Mouse (Mus musculus) embryonic facial prominence, embryonic 14.5 days (tissue): ENCODE results near the gene Ppp1r9b. TPM values are rescaled to one million over a fixed set of nuclear protein-coding genes. Genes with fewer than 3 reads are reported as not detected.
"Not testable (repeated sequence)": the region's sequence is repeated elsewhere in the genome, so short reads cannot be mapped to it uniquely, and the experiment has no call there.

ENCODE experiments used
- ATAC-seq: fragments of 200-750 bp; cut with Nextera tagmentation; 2 replicates; pipeline ENCODE4 v1.8.0; 2017; ENCODE audit warnings: low read depth, moderate number of reproducible peaks, moderate TSS enrichment
- DNase-seq: peaks from one replicate; pipeline ENCODE4 v3.0.0-alpha.2; 2015; ENCODE audit warnings: low spot score
- H3K27ac ChIP-seq: fragments of 300-500 bp; sonication (generic); replicated peaks from 2 replicates; pipeline ENCODE4 v1.5.1; 2014; ENCODE audit warnings: low read depth, mild to moderate bottlenecking, low read length, moderate library complexity
- H3K27me3 ChIP-seq: fragments of 300-500 bp; sonication (generic); replicated peaks from 2 replicates; pipeline ENCODE4 v1.6.1; 2014; ENCODE audit warnings: low read length; ENCODE audit not compliant: control insufficient read depth, insufficient read depth
- H3K36me3 ChIP-seq: fragments of 300-500 bp; sonication (generic); 2 replicates; pipeline ENCODE4 v1.6.1; 2014; ENCODE audit warnings: low read length, mixed read lengths; ENCODE audit not compliant: control insufficient read depth, insufficient read depth
- H3K4me1 ChIP-seq: fragments of 300-500 bp; sonication (generic); 2 replicates; pipeline ENCODE4 v1.6.1; 2014; ENCODE audit warnings: antibody characterized with exemption, low read length; ENCODE audit not compliant: control insufficient read depth, insufficient read depth
- H3K4me2 ChIP-seq: fragments of 300-500 bp; sonication (generic); 2 replicates; pipeline ENCODE4 v1.6.1; 2014; ENCODE audit warnings: low read depth, mild to moderate bottlenecking, low read length, moderate library complexity, mixed read lengths
- H3K4me3 ChIP-seq: fragments of 300-500 bp; sonication (generic); 2 replicates; pipeline ENCODE4 v1.5.1; 2014; ENCODE audit warnings: low read depth, mild to moderate bottlenecking, low read length
- H3K9ac ChIP-seq: fragments of 300-500 bp; sonication (generic); 2 replicates; pipeline ENCODE4 v1.6.1; 2014; ENCODE audit warnings: low read depth, mild to moderate bottlenecking, low read length, moderate library complexity, mixed read lengths
- H3K9me3 ChIP-seq: fragments of 300-500 bp; sonication (generic); 2 replicates; pipeline ENCODE4 v1.6.1; 2016; ENCODE audit warnings: low read length; ENCODE audit not compliant: control insufficient read depth
- WGBS: fragments of 180-500 bp; shearing (Covaris S2); extraction: QIAGEN DNeasy Blood & Tissue Kit; methylation state at CpG from one replicate; pipeline ENCODE4 v1.1.7; 2014; 5-methylcytosine and 5-hydroxymethylcytosine counted together
- polyA plus RNA-seq: library from polyadenylated mRNA; unstranded; fragments of >200 nt; fragmentation: Nextera tagmentation; extraction: Ambion mirVana; gene quantifications from 2 replicates; pipeline ENCODE4 v1.2.1, GENCODE M21; 2014

Gene Ppp1r9b
- polyA plus RNA-seq, 1 experiment from 2014 or later = 16.0 TPM

DNA sequence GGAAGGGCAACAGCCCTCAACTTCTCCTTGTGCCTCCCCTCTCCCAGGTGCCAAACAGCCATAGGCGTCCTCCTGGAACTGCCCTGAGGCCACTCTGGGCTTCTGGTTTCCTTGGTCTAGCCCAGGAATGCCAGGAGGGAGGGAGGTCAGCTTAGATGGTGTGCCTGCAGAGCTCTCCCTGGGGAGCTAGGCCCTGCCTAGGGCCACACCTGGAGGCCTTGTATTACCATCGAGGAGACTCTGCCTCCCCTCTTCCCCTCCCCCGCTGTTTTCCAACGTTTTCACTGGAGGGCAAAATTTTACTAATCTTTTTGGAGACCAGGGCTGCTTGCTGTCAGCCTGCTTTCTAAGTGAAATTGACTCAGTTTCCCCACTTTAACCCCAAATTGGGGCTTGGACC, 15.2 kb downstream of the Ppp1r9b start:
- DNase-seq (no peak), ATAC-seq (no peak)
- Histone ChIP-seq H3K4me1 (peaks cover 25% of the 10 kb centered on the region), H3K9me3 (no peaks in the 10 kb centered on the region), H3K27ac (peak overlapping the region; percentile 77), H3K36me3 (peaks cover 48% of the 10 kb centered on the region), H3K27me3 (no peaks in the 10 kb centered on the region), H3K4me3 (peak overlapping the region; percentile 35), H3K9ac (0 out of 2 replicates have a peak overlapping the region, but pooled peaks have one; percentile 60), H3K4me2 (peak overlapping the region; percentile 82)
- WGBS = 0% methylated on average over 1 of the region's 4 CpGs

DNA sequence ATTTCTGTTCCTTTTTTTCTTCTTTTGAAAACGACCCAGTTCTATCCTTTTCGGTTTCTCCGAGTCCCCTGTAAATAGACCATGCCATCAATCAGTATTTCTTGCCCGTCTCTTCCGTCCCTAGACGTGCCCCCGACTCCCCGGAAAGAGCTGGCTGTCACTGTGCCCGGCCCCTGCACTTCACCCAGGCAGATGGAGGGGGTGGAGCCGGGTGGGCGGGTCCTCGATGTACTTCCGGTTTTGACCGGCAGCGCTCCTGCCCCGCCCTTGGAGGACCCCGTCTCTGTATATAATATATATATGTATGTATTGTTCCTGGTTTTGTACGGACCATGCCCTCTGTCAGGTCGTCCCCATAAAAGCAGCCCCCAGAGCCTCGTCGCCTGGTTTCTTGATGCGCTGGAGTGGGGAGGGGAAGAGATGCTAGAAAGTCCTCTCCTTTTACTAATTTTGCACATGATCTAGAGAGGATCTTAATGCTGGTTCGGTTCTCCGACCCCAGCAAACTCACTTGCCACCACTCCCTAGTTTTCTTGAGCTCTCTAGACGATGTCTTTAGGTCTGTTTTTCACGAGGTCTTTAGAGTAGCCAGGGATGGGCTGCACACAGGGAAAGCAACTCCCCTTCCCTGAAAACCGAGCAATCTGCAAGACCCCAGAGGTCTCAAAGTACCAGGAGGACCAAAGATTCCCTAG, 15.8 kb downstream of the Ppp1r9b start:
- Histone ChIP-seq H3K27me3 (no peaks in the 10 kb centered on the region), H3K4me3 (peak overlapping the region; percentile 35), H3K27ac (peak overlapping the region; percentile 77), H3K4me2 (peak overlapping the region; percentile 82), H3K9ac (peak overlapping the region; percentile 60), H3K4me1 (peaks cover 29% of the 10 kb centered on the region), H3K36me3 (peaks cover 42% of the 10 kb centered on the region), H3K9me3 (no peaks in the 10 kb centered on the region)
- DNase-seq = peak; percentile 91
- peak; percentile 41 for ATAC-seq
- 1% methylated on average over 27 of the region's 27 CpGs for whole genome bisulfite sequencing

DNA sequence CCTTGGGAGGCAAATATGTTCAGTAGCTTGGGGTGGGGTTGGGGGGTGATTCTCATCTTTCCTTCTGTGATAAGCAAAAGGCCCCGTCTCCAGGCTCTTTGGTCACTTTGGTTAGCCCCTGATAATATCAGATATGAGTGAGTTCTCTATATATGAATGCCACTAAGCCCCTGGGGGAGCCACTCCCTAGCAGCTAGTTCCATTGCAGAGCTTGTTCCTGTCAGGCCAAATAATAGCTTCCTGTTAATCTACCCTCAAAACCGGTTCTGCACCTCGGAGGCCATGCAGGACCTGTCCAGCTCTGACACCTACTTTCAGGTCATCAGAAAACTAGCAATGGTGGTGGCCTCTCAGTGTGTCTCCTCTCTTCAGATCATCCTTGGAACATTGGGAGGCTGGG, 16.6 kb downstream of the Ppp1r9b start:
- no peak for ATAC-seq
- DNase-seq = no peak
- H3K4me1 ChIP-seq = peaks cover 36% of the 10 kb centered on the region
- H3K36me3 ChIP-seq = peaks cover 34% of the 10 kb centered on the region
- H3K4me2 ChIP-seq = peak overlapping the region; percentile 82
- H3K9ac ChIP-seq = peak overlapping the region; percentile 19; the same call in 1 of the 2 replicates
- no peak overlapping the region for H3K4me3 ChIP-seq
- WGBS = 71% methylated on average over 3 of the region's 3 CpGs
- H3K9me3 ChIP-seq = no peaks in the 10 kb centered on the region
- peak overlapping the region; percentile 77 for H3K27ac ChIP-seq
- H3K27me3 ChIP-seq = no peaks in the 10 kb centered on the region

DNA sequence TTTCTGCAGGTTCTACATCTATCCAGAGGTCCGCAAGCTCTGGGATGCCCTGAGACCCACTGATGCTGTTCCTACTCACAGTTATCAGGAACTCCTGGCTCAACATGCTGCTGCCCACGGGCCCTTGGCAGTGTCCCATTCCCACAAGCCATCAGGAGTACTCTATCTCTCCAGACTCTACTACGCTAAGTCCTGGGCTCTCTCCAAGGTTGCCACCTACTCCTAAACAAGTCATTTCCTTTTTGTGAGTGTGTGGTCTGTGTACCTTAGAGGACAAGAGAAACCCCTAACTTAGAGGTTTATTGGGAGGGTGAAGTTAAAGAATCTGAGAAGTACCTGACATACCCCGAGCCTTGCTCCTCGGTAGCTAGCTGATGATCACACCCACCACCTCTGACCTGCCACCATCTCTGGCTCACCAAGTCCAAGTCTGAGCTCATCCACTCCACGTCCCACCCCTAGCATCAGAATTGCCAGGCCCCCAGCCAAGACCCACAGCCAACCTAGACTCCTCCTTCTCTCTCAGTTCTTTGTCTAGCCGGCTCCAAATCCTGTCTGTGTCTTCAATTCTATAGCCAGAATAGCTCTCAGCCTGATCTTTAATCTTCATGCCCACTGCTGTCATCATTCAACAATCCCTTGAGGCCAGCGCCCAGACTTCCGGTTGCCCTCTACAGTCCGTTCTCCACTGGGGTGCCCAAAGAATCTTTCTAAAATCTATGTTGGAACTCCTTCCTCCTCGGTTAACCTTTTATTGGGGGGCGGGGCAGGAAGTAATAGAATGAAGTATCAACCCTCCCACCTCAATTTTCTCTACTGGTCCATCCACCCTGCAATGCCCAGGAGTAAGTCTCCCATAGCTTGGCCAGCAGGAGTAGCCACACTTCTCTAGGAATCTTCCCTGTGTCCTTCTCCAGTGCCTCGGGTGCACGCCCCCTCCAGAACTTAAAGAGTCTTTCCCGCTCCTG, 18.1 kb downstream of the Ppp1r9b start:
- peak; percentile 1 for ATAC-seq
- peaks cover 42% of the 10 kb centered on the region for H3K4me1 ChIP-seq

DNA sequence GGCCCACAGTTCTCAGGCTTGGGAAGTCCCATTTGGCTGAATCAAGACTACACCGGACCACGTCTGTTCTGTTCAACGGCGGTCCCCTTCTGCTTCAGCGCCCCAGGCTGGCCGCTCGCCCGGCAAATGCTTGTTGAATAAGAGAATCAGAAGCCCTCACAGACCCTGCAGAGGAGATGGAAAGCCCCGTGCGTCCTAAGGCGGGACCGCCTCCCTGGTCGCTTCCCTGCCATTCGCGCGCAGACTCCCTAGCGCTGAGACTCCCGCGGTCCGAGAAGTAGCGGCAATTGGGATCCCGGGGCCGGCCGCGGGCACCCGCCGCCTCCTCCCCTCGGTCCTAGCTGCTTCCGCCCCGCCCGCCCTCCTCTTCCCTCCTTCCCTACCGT, 18.8 kb downstream of the Ppp1r9b start, which contains the start of gene Samd14:
TSS of gene Samd14 (plus strand) at position 251 of the 386 bp plus-strand sequence.
- H3K9me3 ChIP-seq = no peaks in the 10 kb centered on the region
- WGBS = under 1% methylated on average over 19 of the region's 32 CpGs
- H3K36me3 ChIP-seq = peaks cover 18% of the 10 kb centered on the region; the same call in 1 of the 2 replicates
- peak within 1 kb of the TSS; percentile 85 for H3K9ac ChIP-seq
- no peaks in the 10 kb centered on the region for H3K27me3 ChIP-seq
- ATAC-seq (peak; percentile 83), DNase-seq (peak; percentile 92)
- peak within 1 kb of the TSS; percentile 93 for H3K27ac ChIP-seq
- peak within 1 kb of the TSS; percentile 81 for H3K4me3 ChIP-seq
- peak within 1 kb of the TSS; percentile 69 for H3K4me2 ChIP-seq
- peaks cover 42% of the 10 kb centered on the region for H3K4me1 ChIP-seq

More for the DNA sequence above, 18.1 kb downstream of the Ppp1r9b start:
- Histone ChIP-seq H3K9me3 (no peaks in the 10 kb centered on the region), H3K4me3 (peak overlapping the region; percentile 81), H3K27ac (peak overlapping the region; percentile 93), H3K27me3 (no peaks in the 10 kb centered on the region), H3K4me2 (peak overlapping the region; percentile 69), H3K36me3 (peaks cover 19% of the 10 kb centered on the region; the same call in 1 of the 2 replicates), H3K9ac (peak overlapping the region; percentile 85)
- DNase-seq = peak; percentile 56
- WGBS = 32% methylated on average over 15 of the region's 15 CpGs

DNA sequence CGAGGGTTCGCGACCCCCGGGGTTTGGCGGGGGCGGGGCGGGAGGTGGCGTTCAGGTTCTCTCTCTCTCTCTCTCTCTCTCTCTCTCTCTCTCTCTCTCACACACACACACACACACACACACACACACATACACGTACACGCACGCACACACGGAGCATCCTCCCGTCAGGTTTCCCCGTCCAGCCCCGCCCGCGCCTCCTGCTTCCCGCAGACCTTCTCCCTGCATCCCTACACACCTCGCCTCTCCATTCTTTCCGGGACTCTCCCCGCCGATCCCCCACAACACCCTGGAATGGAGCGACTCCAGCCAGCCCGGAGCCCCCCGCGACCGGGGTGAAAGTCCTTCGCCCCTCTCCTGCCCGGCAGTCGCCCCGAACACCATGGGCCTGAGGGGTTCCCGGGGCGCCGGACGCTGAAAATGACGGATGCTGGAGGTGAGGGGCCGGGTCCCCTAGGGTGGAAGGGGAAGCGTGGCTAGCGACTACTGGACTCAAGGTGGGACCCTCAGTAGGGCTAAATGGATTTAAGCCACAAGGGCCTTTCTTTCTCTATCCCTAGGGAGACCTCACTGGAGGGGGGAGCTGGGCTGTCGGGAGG, 19.4 kb downstream of the Ppp1r9b start:
- Histone ChIP-seq H3K27ac (peak overlapping the region; percentile 93), H3K4me3 (peak overlapping the region; percentile 81), H3K4me1 (peaks cover 42% of the 10 kb centered on the region), H3K36me3 (peaks cover 15% of the 10 kb centered on the region; the same call in 1 of the 2 replicates), H3K27me3 (no peaks in the 10 kb centered on the region), H3K9ac (peak overlapping the region; percentile 85), H3K4me2 (peak overlapping the region; percentile 69), H3K9me3 (no peaks in the 10 kb centered on the region)
- peak; percentile 60 for DNase-seq
- peak; percentile 27 for ATAC-seq
- under 1% methylated on average over 29 of the region's 40 CpGs for WGBS

DNA sequence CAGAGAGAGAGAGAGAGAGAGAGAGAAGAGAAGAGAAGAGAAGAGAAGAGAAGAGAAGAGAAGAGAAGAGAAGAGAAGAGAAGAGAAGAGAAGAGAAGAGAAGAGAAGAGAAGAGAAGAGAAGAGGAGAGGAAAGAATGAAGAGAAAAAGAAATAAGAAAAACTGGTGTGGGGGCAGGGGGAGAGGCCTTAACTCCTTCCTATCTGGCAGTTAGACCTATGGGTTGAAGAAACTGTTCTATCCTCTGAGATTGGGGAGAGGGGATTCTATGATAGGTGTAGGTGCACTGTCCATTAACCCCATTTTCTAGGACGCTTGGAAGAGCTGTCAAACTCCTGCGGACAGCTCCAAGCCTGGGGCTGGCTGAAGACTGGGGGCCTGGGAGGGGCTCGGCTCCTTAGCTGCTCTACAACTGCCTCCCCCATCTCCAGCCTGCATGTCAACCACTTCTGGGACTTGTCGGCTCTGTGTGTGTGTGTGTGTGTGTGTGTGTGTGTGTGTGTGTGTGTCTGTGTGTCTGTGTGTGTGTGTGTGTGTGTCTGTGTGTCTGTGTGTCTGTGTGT, 20.1 kb downstream of the Ppp1r9b start:
- Histone ChIP-seq H3K4me3 (peak overlapping the region; percentile 81), H3K4me2 (peak overlapping the region; percentile 69), H3K4me1 (peaks cover 41% of the 10 kb centered on the region), H3K27ac (peak overlapping the region; percentile 93; the same call in 1 of the 2 replicates), H3K9ac (peak overlapping the region; percentile 85)
- not testable (repeated sequence) for DNase-seq, ATAC-seq, H3K9me3 ChIP-seq, H3K27me3 ChIP-seq, H3K36me3 ChIP-seq
- 15% methylated on average over 4 of the region's 4 CpGs for WGBS

DNA sequence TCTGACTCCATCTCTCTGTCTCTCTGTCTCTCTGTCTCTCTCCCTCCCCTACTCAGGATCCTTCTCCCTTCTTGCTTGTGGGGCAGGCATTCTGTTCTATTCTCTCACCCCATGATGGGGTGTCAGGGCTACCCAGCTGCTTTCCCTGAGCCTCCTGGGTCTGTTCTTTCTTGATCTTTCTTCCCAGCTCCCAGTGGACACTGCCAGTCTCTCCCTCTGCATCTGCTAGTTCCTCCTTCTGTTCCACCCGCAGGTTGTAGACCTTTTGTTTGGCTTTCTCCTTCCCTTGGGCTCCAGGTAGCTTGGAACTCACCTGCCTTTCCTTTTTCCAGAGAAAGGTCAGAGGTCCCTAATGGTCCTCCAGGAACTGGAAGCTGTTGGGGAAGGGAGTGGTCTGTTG, 20.6 kb downstream of the Ppp1r9b start:
- Histone ChIP-seq H3K27me3 (no peaks in the 10 kb centered on the region), H3K9me3 (no peaks in the 10 kb centered on the region), H3K9ac (peak overlapping the region; percentile 85), H3K4me1 (peaks cover 37% of the 10 kb centered on the region), H3K4me3 (peak overlapping the region; percentile 81), H3K4me2 (peak overlapping the region; percentile 69), H3K27ac (peak overlapping the region; percentile 8), H3K36me3 (peaks cover 12% of the 10 kb centered on the region; the same call in 1 of the 2 replicates)
- 28% methylated on average over 1 of the region's 1 CpGs for WGBS
- no peak for DNase-seq
- ATAC-seq = no peak
